Mouse (Mus musculus): ENCODE results near the gene Ash1l. TPM values are rescaled to one million over a fixed set of nuclear protein-coding genes. Genes with fewer than 3 reads are reported as not detected.

The Ash1l gene
- 10 to 100 TPM; 32.0 to 37.0 TPM for total RNA-seq (2021)

DNA sequence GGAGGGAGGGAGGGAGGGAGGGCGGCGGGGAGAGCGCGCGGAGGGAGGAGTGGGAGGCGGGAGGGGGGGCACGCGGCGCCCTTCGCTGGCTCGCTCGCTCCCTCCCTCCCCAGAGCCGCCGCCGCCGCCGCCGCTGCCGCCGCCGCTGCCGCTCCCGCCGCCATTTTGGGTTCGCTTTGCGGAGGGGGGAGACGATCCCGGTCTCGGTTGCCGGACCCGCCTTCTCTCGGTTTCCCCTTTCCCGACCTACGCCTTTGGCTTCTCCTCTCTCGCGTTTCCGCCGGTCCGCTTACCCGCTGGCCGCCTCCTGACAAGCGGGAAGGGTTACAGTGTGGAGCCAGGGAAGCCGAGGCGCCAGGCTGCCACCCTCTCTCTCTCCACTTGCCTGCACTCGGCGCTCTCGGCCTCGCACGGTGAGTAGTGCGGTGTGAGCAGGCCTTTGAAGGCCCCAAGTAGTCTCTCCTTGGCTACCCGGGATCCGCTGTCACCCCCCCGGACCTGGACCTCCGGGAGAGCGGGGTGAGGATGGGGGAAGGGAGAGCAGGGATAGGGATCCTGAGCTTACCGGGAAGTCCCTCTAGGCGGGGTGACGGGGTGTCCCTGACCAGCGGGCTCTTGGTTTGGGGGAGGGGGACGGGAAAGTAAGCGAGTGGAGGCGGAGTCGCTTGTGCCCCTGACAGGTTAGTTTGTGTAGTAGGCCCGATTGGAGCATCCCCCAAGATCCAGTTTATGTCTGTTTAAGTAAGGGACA lies at the start of gene Ash1l, which contains the start of gene Dap3:
Ash1l (plus strand) TSS at position 47 of the 751 bp plus-strand sequence.
Dap3 (minus strand) TSS at position 606 of the 751 bp plus-strand sequence.
- DNase-seq (ENCODE audit: low spot score): peak; percentile 51
- intact Hi-C loops (cut with DNase I): no loop called here

DNA sequence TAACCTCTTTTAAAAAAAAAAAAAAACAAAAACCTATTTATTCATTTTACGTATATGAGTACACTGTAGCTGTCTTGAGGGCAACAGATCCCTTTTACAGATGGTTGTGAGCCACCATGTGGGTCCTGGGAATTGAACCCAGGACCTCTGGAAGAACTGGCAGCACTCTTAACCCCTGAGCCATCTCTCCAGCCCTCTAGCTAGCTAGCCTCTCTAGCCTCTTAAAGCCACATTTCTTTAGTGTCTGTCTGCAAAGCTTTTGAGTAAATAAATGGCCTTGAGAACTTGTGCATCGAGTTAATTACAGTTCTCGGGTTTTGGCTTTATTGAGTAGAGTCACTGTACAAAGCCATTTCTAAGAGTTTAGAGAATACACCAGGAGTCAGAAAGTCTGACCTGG lies 45.6 kb upstream of the Ash1l start:
- intact Hi-C loops (cut with DNase I): no loop called here
- no peak for DNase-seq (ENCODE audit: low spot score)

GRCm38 (mm10) chr3:88905209-88905608 lies 45.2 kb upstream of the Ash1l start:
- no peak for DNase-seq (ENCODE audit: low spot score)
- intact Hi-C loops (cut with DNase I): no loop called here

DNA sequence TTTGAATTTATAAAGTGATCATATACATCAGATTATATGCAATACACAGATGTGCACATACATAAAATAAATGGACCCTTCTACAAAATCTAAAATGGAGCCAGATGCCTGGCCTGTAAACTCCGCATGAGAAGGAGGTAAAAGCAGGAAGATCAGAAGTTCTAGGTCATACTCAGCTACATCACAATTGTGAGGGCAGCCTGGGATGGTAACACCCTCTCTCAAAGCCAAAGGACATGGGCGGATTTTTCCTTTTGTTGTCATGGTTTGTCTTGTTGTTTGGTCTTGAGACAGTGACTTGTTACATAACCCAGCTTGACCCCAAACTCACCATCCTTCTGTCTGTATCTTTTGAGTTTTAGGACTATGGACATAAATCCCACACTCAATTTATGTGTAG lies 44.7 kb upstream of the Ash1l start:
- intact Hi-C loops (cut with DNase I): no loop called here

DNA sequence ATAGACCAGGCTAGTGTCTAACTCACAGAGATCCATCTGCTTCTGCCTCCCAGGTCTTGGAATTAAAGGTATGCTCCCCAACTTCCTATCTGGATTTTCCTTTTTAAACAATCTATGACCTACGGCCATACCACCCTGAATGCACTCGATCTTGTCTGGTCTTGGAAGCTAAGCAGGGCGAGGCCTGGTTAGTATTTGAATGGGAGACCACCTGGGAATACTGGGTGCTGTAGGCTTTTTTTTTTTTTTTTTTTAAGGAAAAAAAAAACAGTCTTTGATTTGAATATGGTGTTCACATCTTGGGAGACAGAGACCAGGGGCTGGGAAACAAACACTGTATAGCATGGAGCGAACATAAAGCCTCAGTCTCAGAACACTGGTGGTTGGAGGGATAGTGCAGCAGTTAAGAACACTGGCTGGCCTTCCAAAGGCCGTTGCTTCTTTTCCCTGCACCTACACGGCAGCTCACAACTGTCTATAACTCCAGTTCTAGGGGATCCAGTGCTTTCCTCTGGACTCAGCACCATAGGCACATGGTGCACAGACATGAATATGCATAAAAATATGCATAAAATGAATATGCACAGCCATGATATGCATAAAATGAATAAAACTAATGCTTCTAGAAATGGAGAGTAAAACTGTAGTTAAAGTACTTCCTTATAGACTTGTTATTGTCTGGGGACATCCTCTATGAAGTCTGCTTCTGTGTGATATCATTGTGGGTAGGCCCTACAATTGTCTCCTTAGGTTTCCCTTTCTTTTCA lies 43.8 kb upstream of the Ash1l start:
- no peak for DNase-seq (ENCODE audit: low spot score)
- intact Hi-C loops (cut with DNase I): no loop called here

More for the DNA sequence above, 44.7 kb upstream of the Ash1l start:
- no peak for DNase-seq (ENCODE audit: low spot score)

DNA sequence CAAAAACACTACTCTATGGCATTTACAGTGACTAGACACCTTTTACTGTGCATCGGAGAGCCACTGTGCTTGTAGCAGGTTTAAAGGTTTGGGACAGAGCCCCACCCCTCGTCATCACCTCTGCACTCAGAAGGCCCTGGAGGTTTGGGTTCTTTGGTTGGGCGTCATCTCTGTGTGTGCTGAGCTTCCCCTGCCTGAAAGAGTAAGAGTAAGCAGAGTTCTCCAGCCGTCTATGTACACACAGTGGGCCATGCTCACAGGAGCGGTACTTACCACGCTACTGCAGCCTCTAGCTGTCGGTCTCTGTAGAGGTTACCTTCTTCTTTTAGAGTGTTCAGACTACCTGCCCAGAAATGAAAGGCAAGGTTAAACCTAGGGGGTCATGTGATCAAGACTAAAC lies 37.8 kb upstream of the Ash1l start:
- intact Hi-C loops (cut with DNase I): no loop called here

GRCm38 (mm10) chr3:88913511-88914383 lies 36.7 kb upstream of the Ash1l start, which contains the start of gene Msto1:
TSS of gene Msto1 (minus strand) at chr3:88913999.
- intact Hi-C loops (cut with DNase I): no loop called here
- peak; percentile 87 for DNase-seq (ENCODE audit: low spot score)

More for the DNA sequence above, 37.8 kb upstream of the Ash1l start:
- DNase-seq (ENCODE audit: low spot score): no peak

- no peak for DNase-seq (ENCODE audit: low spot score)
- intact Hi-C loops (cut with DNase I): no loop called here
Measured at GRCm38 (mm10) chr3:88914384-88914810, 36.0 kb upstream of the Ash1l start.

GRCm38 (mm10) chr3:88918981-88919380 lies 31.4 kb upstream of the Ash1l start:
- intact Hi-C loops (cut with DNase I): no loop called here
- DNase-seq (ENCODE audit: low spot score): no peak

DNA sequence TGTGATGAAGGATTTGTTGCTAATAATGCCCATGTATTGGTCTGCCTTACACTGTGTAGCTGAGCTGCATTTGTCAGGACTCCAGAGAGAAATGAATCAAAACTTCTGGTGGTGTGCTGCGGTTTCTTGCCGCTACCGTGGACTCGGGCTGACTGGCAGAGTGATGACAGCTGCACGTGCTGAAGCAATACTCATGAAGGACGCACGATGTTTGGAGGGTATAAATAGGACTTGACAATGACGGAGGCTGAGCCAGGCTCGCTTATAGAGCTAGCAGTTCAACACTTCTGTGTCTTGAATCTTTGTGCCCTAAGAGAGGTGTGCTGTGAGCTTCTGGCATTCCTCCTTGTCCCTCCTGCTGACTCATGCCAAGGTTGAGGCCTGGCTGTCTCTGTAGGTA lies 29.0 kb upstream of the Ash1l start:
- DNase-seq (ENCODE audit: low spot score): no peak
- intact Hi-C loops (cut with DNase I): no loop called here

GRCm38 (mm10) chr3:88923989-88924591 lies 26.3 kb upstream of the Ash1l start:
- intact Hi-C loops (cut with DNase I): no loop called here
- no peak for DNase-seq (ENCODE audit: low spot score)

GRCm38 (mm10) chr3:88925651-88926050 lies 24.8 kb upstream of the Ash1l start:
- DNase-seq (ENCODE audit: low spot score): no peak

GRCm38 (mm10) chr3:88929501-88929900 lies 20.9 kb upstream of the Ash1l start:
- intact Hi-C loops (cut with DNase I): no loop called here
- no peak for DNase-seq (ENCODE audit: low spot score)

More at GRCm38 (mm10) chr3:88925651-88926050, 24.8 kb upstream of the Ash1l start:
- intact Hi-C loops (cut with DNase I): no loop called here

DNA sequence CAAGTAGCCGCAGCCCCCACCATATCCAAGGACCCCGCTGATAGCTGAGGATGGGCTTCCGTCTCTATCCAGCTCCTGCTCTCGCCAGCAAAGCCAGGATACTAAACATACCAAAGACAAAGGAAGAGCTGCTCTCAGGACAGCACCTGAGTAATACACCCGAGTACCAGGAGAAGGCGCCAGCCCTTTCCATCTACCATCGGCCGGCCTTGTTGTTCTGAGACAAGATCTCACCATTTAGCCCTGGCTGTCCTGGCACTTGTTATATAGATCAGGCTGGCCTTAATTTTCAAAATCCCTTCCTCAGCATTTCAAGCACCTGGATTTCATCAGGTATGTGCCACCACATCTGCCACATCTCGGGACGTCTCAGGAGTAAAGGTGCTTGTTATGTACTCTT lies 11.4 kb upstream of the Ash1l start:
- intact Hi-C loops (cut with DNase I): no loop called here
- DNase-seq (ENCODE audit: low spot score): no peak

- intact Hi-C loops (cut with DNase I): loop anchor here (2.0 to 5.0 kb wide), 2 partner anchors 53 to 89 kb away; no protein-coding TSS in a partner anchor
- DNase-seq (ENCODE audit: low spot score): no peak
Measured at GRCm38 (mm10) chr3:88939749-88940148, 10.7 kb upstream of the Ash1l start.

GRCm38 (mm10) chr3:88942316-88942880 lies 8.0 kb upstream of the Ash1l start:
- intact Hi-C loops (cut with DNase I): loop anchor here (5.0 kb wide), 1 partner anchor 50 kb away; no protein-coding TSS in a partner anchor
- DNase-seq (ENCODE audit: low spot score): no peak

- intact Hi-C loops (cut with DNase I): loop anchor here (5.0 kb wide), 1 partner anchor 48 kb away; no protein-coding TSS in a partner anchor
- DNase-seq (ENCODE audit: low spot score): no peak
Measured at GRCm38 (mm10) chr3:88944109-88944508, 6.3 kb upstream of the Ash1l start.

GRCm38 (mm10) chr3:88949786-88950575 lies 441 bp upstream of the Ash1l start:
- peak; percentile 84 for DNase-seq (ENCODE audit: low spot score)
- intact Hi-C loops (cut with DNase I): no loop called here

Data from heart, postnatal 25 days (tissue).